Mouse (Mus musculus): ENCODE measurements around the gene Fndc1.

DNA sequence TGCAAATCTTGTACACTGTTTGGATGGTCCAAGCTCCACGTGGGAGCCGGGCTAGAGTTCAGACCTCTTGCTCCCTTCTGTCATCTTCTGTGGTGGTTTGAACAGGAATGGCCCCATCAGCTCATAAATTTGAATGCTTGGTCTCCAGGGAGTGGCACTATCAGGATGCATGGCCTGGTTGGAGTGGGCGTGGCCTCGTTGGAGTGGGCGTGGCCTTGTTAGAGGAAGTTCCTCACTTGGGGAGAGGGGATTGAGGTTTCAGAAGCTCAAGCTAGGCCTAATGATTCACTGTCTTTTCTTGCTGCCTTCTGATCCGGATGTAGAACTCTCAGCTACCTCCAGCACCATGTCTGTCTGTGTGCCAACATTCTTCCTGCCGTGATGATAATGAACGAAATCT lies 28.7 kb upstream of the Fndc1 start:
- TF ChIP-seq GATA1 (IDR thresholded peaks at IDR 0.05; ENCODE audit: borderline replicate concordance, low read length) (no peak), FLI1 (IDR thresholded peaks at IDR 0.05; ENCODE audit: low read length) (no peak)

All from megakaryocyte, embryonic 14.5 days (primary cell).